Mouse (Mus musculus) thymus, adult 2 months (tissue): ENCODE measurements at regions not wholly inside any gene's neighbourhood (a gene's known extent, or its start where the extent isn't known, plus 50 kb on each side); places are given as distances from the start of the nearest gene placed in this dataset.

ENCODE experiments used
- DNase-seq: peaks from one replicate; pipeline ENCODE4 v3.0.0; 2021
- H3K27ac ChIP-seq: fragments of 200-500 bp; 2 replicates; pipeline ENCODE4 v1.5.1; 2012; ENCODE audit warnings: low read length, control low read depth; ENCODE audit not compliant: control insufficient read depth, insufficient read depth
- H3K27me3 ChIP-seq: fragments of 200-500 bp; 2 replicates; pipeline ENCODE4 v1.6.1; 2012; ENCODE audit warnings: mild to moderate bottlenecking, low read length, moderate library complexity, mixed read lengths; ENCODE audit not compliant: control insufficient read depth, insufficient read depth
- H3K36me3 ChIP-seq: fragments of 200-500 bp; 2 replicates; pipeline ENCODE4 v1.6.1; 2012; ENCODE audit warnings: mild to moderate bottlenecking, low read length, moderate library complexity; ENCODE audit not compliant: control insufficient read depth, insufficient read depth
- H3K4me1 ChIP-seq: fragments of 200-500 bp; replicated peaks from 2 replicates; pipeline ENCODE4 v1.6.1; 2012; ENCODE audit warnings: low read length; ENCODE audit not compliant: control insufficient read depth, insufficient read depth
- H3K4me3 ChIP-seq: fragments of 200-500 bp; 2 replicates; pipeline ENCODE4 v1.5.1; 2012; ENCODE audit warnings: mild to moderate bottlenecking, low read length, control low read depth, moderate library complexity; ENCODE audit not compliant: control insufficient read depth, insufficient read depth
- CTCF ChIP-seq: fragments of 200-500 bp; IDR thresholded peaks from 2 replicates; pipeline ENCODE4 v1.5.1; 2012; ENCODE audit warnings: mild to moderate bottlenecking, control low read depth, low read length, moderate library complexity, borderline replicate concordance; ENCODE audit not compliant: control insufficient read depth, poor library complexity, insufficient read depth; ENCODE audit errors: extremely low read depth
- POLR2A ChIP-seq: fragments of 200-500 bp; IDR thresholded peaks from 2 replicates; pipeline ENCODE4 v1.6.1; 2012; ENCODE audit warnings: mild to moderate bottlenecking, low read length, control low read depth, moderate library complexity; ENCODE audit not compliant: control insufficient read depth, poor library complexity, insufficient read depth; ENCODE audit errors: extremely low read depth
- WGBS: fragments of 180-500 bp; shearing (Covaris S2); methylation state at CpG from one replicate; pipeline ENCODE4 v1.1.7; 2018; 5-methylcytosine and 5-hydroxymethylcytosine counted together

GRCm38 (mm10) chr2:72736685-72737084, 243.6 kb downstream of the Sp3 start:
- WGBS, result 91% methylated on average over 3 of the region's 3 CpGs
- Histone ChIP-seq H3K4me3 (no peak overlapping the region), H3K4me1 (0 out of 2 replicates have a peak, but pooled peaks cover 5% of the 10 kb centered on the region), H3K36me3 (no peaks in the 10 kb centered on the region), H3K27ac (no peak overlapping the region), H3K27me3 (no peaks in the 10 kb centered on the region)
- no peak for TF ChIP-seq CTCF
- no peak for DNase-seq

GRCm38 (mm10) chr2:72740391-72741361, 239.6 kb downstream of the Sp3 start:
- Histone ChIP-seq H3K36me3 (no peaks in the 10 kb centered on the region), H3K27me3 (no peaks in the 10 kb centered on the region), H3K4me3 (no peak overlapping the region), H3K27ac (no peak overlapping the region), H3K4me1 (0 out of 2 replicates have a peak, but pooled peaks cover 5% of the 10 kb centered on the region)
- DNase-seq, result no peak
- TF ChIP-seq CTCF (no peak), POLR2A (no peak)
- 77% methylated on average over 22 of the region's 22 CpGs for WGBS

- no peak overlapping the region for H3K4me3 ChIP-seq
- 0 out of 2 replicates have a peak, but pooled peaks cover 5% of the 10 kb centered on the region for H3K4me1 ChIP-seq
- TF ChIP-seq CTCF (no peak), POLR2A (no peak)
- no peaks in the 10 kb centered on the region for H3K36me3 ChIP-seq
- WGBS, result 90% methylated on average over 5 of the region's 5 CpGs
- no peak overlapping the region for H3K27ac ChIP-seq
- DNase-seq, result no peak
- H3K27me3 ChIP-seq, result no peaks in the 10 kb centered on the region
Observed at GRCm38 (mm10) chr2:72741746-72742145, 238.5 kb downstream of the Sp3 start.

DNA sequence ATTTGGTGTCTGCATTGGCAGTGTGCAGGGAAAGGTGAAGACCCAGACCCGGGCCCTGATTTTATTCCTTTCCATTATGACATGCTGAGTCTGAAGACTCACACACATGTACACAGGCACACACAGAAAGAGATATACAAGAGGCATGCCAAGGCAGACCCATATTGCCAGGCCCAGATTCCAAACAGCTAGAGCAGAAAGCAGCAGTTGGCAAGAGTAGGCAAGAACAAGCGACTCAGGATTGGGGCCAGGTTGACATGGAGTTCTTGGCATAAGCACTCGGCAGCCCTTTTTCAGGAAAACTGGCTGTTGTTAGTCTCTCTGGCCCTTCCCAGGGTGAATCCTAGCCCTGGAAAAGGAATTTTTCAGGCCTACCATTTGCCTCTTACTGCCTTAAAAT, 236.6 kb downstream of the Sp3 start:
- TF ChIP-seq CTCF (no peak), POLR2A (no peak)
- Histone ChIP-seq H3K27me3 (no peaks in the 10 kb centered on the region), H3K27ac (no peak overlapping the region), H3K4me3 (no peak overlapping the region), H3K4me1 (0 out of 2 replicates have a peak, but pooled peaks cover 5% of the 10 kb centered on the region), H3K36me3 (no peaks in the 10 kb centered on the region)
- WGBS, result 94% methylated on average over 3 of the region's 3 CpGs
- DNase-seq, result no peak

DNA sequence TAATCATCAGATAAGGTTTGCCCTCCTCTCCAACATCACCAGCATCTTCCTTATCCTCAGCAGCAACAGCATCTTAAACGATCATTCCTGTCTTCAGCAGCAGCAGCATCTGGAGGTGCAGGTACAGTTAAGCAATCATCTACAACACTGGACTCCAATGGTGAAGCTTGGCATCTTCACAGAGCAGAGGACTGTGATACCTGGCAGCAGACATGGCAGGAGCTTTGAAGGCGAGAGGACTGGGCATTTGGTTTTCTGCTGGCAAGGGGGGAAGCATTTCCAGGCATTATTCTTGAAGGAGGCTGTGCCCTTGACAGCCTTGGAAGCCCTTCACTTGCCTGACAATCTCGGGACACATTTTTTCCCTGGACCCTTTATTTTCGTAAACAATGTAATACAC, 235.3 kb downstream of the Sp3 start:
- H3K27me3 ChIP-seq, result no peaks in the 10 kb centered on the region
- H3K4me3 ChIP-seq, result no peak overlapping the region
- no peak for TF ChIP-seq POLR2A
- no peak for TF ChIP-seq CTCF
- H3K4me1 ChIP-seq, result 0 out of 2 replicates have a peak, but pooled peaks cover 5% of the 10 kb centered on the region
- no peaks in the 10 kb centered on the region for H3K36me3 ChIP-seq
- no peak for DNase-seq
- no peak overlapping the region for H3K27ac ChIP-seq
- WGBS, result 82% methylated on average over 4 of the region's 4 CpGs

DNA sequence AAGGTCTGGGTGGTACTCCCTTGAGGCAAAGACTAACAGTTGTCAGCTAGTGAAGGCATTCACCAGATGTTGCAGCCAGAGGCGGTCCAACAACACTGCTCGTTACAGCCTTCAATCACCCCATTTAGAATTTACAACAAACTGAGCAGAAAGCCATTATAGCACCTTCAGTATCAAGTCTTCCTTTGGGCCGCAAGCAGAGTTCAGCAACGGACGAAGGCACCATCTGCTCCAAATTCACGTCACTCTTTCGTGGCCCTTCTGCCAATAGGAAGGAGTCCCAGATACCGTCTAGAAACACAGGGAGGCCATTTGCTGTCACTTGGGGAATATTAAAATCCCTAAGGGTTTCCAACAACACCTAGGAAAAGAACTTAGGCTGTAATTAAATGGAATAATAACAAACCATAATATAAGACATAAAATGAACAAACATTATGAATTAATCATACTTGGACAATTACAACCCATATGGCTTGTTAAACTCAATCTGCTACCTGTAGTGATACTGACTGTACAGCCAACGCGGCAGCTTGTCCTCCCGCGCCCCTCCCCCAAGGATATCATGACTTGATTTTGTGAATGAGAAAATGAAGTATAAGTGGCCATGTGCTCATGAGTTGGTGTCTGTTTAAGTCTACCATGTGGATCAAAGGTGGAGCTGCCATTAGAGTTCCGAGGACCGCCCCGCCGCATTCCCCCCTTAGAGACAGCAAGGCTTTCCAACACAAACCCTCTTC, 233.6 kb downstream of the Sp3 start:
- no peak overlapping the region for H3K27ac ChIP-seq
- H3K27me3 ChIP-seq, result no peaks in the 10 kb centered on the region
- DNase-seq, result no peak
- no peaks in the 10 kb centered on the region for H3K36me3 ChIP-seq
- H3K4me1 ChIP-seq, result no peaks in the 10 kb centered on the region
- H3K4me3 ChIP-seq, result no peak overlapping the region
- TF ChIP-seq CTCF, result no peak
- no peak for TF ChIP-seq POLR2A
- 98% methylated on average over 16 of the region's 16 CpGs for WGBS

GRCm38 (mm10) chr2:72747299-72747698, 232.9 kb downstream of the Sp3 start:
- 95% methylated on average over 5 of the region's 5 CpGs for WGBS
- Histone ChIP-seq H3K27ac (no peak overlapping the region), H3K4me3 (no peak overlapping the region), H3K4me1 (no peaks in the 10 kb centered on the region), H3K36me3 (no peaks in the 10 kb centered on the region), H3K27me3 (no peaks in the 10 kb centered on the region)
- DNase-seq, result no peak
- TF ChIP-seq CTCF (no peak), POLR2A (no peak)
